8 mouse cellular contexts compared by ENCODE assay signal in the genomic region with DNA sequence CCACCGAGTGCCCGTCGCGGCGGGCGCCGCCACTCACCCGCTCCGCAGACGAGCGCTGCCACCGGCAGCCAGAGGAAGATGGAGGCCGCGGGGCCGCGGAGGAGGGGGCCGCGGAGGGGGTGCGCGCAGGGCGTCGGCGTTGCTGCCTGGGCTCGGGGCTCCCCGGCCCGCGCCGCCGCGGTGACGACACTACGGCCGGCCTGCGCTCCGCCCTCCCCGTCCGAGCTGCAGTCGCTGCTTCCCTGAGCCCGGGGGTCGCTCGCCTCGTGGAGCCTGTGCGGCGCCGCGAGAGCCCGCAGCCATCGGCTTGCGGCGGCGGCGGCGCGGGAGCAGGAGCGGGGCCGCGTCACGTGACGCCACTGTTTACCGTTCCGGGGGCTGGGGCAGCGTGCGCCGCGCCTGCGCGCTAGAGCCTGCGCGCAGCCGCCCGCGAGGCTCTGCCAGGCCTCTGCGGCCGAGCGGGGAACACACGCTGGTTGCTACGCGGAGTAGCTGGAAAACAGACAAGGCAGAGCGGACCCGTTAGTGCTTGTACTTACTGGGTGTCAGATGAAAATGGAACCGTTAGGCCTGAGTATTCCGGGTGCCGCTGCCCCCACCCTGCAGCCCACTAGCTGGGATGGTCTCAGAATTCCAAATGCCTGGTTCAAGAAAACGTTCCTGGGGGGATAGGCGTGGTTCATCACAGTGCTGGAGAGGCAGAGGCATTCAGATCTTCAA. TPM values are rescaled to one million over a fixed set of nuclear protein-coding genes. Genes with fewer than 3 reads are reported as not detected.
DNase-seq lines count a peak whose midpoint lies in the region; ATAC-seq lines count a peak whose summit lies in the region.

A gene (minus strand): TSS at position 381 of the 720 bp plus-strand sequence.

- H3K4me1 ChIP-seq in hindbrain, embryonic 15.5 days (replicated peaks), result peaks cover 25% of the 10 kb centered on the region

- H3K9ac ChIP-seq in hindbrain, embryonic 15.5 days, result peak within 1 kb of the TSS; percentile 83

- H3K27me3 ChIP-seq in hindbrain, embryonic 15.5 days, result no peaks in the 10 kb centered on the region

- ATAC-seq in hindbrain, embryonic 15.5 days (ENCODE audit: low FRiP score, low read depth), result peak; percentile 95

- H3K9me3 ChIP-seq in hindbrain, embryonic 15.5 days, result no peaks in the 10 kb centered on the region

- H3K4me2 ChIP-seq in hindbrain, embryonic 15.5 days, result peak within 1 kb of the TSS; percentile 65

- H3K27ac ChIP-seq in hindbrain, embryonic 15.5 days (replicated peaks), result peak within 1 kb of the TSS; percentile 99

- peak within 1 kb of the TSS; percentile 86 for H3K4me3 ChIP-seq in hindbrain, embryonic 15.5 days

- DNase-seq in R1 (ENCODE audit: low read depth, low spot score), result peak; percentile 92
- DNase-seq in cerebellum, postnatal 25 days, result peak; percentile 93 to 95
- DNase-seq in frontal cortex, postnatal 36 days (ENCODE audit: low spot score in 2 of 2), result peak; percentile 86 to 89
- peak; percentile 82 for DNase-seq in left cerebral cortex, adult 11 months (ENCODE audit: low spot score)
- DNase-seq in lung, postnatal 4 days, result peak; percentile 92 to 95
- peak; percentile 83 for DNase-seq in retina, postnatal 7 days (ENCODE audit: low read depth, low spot score)
- DNase-seq in urinary bladder, adult 2 months (ENCODE audit: low spot score), result peak; percentile 92

- no peaks in the 10 kb centered on the region for H3K36me3 ChIP-seq in hindbrain, embryonic 15.5 days

- 1% methylated on average over 56 of the region's 85 CpGs for WGBS in hindbrain, embryonic 15.5 days

RNA-seq across cellular contexts. Expression of the gene that starts here (rescaled TPM):
- 34.9 and 39.8 TPM in 2 replicates for polyA plus RNA-seq in hindbrain, embryonic 15.5 days (2015; fragmentation: Nextera tagmentation; extraction: Ambion mirVana)
- 29.2 and 37.2 TPM in 2 replicates for polyA plus RNA-seq in urinary bladder, adult 2 months (2012; rRNA removed)

Comparison
In these comparisons a context has a peak if more than half of its experiments do, and no peak if none do; other contexts are left out.
1. Peak in every context shown above with its lines: DNase-seq, ATAC-seq, H3K4me3 ChIP-seq and H3K27ac ChIP-seq.